Mouse (Mus musculus) neutrophil, adult 83 days (primary cell): Measurements from ENCODE around the gene Gap43. TPM values are rescaled to one million over a fixed set of nuclear protein-coding genes. Genes with fewer than 3 reads are reported as not detected.

Experiments
- total RNA-seq, 2 experiments: library from RNA; stranded (reverse); gene quantifications; one replicate each; pipeline ENCODE4 v1.2.4; 2023

Gene Gap43
- total RNA-seq = not detected

DNA sequence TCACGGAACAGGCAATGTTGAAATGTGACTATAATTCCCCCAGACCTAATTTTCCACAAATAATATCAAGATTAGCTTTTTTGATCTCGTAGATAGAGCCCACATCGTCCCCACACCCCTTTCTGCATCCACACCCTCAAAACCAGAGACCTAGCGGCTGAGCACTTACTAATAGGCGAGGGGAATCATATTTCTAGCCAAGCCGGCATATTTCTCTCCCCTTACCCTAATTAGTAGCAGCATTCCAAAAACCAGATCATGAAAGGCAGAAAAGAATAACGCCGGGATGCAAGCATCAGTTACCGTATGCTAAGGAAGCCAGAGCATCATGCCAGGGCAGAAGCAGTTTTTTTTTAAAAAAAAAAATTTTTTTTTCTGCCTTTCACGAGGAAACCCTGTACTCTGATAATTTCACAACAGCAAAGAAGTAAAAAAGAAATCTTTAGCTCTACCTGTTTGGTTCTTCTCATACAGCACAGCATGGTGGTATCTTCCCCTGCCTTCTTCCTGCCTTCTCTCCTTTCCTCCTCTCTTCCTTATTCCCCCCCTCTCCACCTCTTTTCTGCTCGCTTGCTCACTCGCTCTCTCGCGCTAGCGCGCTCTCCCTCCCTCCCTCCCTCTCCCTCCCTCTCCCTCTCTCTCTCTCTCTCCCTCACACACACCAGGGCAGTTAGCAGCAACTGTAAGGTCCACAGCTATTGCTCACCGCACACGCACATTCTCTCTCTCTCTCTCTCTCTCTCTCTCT, at the start of gene Gap43:
Gene Gap43 (minus strand): TSS at position 631 of the 748 bp plus-strand sequence.

